Mouse (Mus musculus) c-Kit-positive CD71-negative TER-119-negative erythroid progenitor cells, embryonic 14.5 days (primary cell): Measurements from ENCODE around the gene P2ry6.

Experiments used
- DNase-seq: peaks from one replicate; pipeline ENCODE4 v3.0.0-alpha.2; 2013; ENCODE audit warnings: low read depth

P2ry6 gene

DNA sequence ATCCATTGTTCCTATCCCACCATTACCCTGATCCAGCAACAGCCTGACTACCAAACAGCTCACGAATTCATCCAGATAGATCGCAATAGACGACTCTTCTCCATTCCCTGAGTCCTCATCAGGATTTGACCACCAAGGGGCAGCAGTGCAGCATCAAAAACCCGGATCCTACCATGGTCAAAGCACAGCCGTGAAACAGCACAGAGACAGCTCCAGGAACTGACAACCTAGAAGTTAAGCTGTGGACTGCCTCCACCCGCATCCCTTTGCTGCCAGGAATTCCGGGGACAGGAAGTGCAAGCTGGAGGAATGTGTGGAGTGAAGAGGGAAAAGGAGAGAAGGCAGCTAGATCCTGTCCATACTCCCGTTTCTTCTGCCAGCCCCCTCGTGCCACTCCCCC is 13.6 kb upstream of the P2ry6 start:
- DNase-seq = peak; percentile 62

GRCm38 (mm10) chr7:100984452-100985395 is 10.3 kb upstream of the P2ry6 start:
- no peak for DNase-seq

DNA sequence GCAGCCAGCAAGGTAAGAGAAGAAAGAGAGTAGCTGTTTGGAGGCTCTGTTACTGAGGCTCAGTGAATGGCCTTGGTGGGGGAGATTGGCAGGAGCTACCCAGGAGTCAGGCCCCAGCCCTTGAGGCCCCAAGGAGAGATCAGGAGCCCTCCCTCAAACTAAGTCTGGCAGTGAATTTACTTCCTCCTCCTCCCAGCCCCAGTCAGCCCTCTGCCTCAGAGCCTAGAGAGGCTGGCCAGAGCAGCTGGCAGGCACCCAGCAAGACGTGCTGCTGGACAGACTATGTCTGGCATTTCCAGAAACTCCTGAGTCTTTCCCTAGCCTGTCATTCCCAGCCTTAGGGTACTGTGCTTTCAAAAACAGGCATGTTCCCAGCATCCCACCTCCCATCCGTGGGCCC is 4.7 kb upstream of the P2ry6 start:
- no peak for DNase-seq

DNA sequence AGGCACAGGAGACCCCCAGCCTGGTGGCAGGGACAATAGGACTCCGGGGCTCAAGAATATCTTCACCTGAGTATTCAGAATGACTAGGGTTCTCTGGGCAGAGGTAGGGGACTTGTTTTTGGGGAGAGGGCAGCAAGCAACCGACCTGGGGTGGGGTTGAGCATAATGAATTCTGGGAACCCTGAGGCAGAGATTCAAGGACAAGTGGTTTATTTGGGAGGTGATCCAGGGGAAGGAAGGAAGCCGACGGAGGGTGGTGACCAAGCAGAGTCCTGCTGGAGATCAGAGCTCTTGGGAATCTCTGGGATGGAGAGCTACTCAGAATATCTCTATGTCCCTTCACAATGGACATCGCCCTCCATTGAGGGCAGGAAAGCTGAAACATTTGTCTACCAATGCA is 3.7 kb upstream of the P2ry6 start:
- no peak for DNase-seq

DNA sequence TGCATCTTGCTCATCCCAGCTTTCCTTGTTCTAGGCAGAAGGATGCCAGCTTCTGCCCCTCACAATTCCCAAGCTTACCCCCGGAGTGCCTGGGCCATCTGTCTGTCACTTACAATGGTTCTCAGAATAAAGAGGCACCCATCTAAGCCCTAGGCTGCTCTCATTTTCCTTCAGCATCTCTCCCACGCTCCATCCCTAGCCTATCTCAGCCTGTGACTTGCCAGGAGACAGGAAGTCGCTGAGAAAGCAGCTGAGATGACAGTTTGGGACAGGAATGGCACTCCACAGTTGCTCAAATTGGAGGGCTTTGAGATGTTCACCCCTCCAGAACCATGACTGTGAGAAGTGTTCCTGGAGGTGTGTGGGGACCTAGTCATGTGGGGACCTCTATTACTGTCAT is 1.6 kb downstream of the P2ry6 start:
- DNase-seq = no peak

- no peak for DNase-seq
These were observed 5.4 kb downstream of the P2ry6 start for GRCm38 (mm10) chr7:100968874-100969659.

DNA sequence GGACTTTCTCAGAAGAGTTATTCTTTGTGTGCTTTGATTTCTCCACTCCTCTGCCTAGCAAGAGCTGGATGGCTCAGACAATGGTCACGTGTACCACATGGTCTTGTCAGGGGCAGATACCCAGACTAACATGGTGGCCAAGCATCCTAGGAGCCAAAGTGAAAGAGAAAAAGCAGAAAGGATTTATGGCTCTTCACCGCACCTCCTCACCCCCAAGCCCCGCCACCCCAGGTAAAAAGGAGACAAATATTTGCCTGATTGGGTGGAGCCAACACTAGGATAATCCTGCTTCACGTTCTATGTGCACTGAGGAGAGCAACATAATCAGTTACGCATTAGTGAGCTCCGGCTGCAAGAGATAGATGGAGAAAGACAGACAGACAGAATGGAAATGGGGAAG is 6.1 kb downstream of the P2ry6 start:
- DNase-seq = no peak

DNA sequence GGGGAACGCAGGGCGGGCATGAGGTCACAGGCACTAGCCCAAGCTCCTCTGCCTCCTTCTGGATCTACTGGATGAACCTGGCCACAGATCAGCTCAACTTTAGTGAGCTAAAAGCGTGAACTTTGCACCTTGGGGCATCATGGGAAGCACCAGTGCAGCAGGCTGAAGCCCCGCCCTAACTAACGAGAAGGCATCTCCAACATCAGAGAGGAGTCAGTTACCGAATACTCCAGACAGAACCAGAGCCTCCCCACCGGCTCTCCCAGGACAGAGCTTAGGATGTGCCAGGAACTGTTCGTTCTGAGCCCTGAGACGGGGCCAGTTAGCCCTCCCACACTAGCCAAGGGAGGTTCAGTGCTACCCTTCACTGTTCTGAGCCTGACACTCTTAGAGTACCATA is 6.6 kb downstream of the P2ry6 start:
- no peak for DNase-seq

GRCm38 (mm10) chr7:100966014-100966413 is 8.4 kb downstream of the P2ry6 start:
- DNase-seq = no peak

DNA sequence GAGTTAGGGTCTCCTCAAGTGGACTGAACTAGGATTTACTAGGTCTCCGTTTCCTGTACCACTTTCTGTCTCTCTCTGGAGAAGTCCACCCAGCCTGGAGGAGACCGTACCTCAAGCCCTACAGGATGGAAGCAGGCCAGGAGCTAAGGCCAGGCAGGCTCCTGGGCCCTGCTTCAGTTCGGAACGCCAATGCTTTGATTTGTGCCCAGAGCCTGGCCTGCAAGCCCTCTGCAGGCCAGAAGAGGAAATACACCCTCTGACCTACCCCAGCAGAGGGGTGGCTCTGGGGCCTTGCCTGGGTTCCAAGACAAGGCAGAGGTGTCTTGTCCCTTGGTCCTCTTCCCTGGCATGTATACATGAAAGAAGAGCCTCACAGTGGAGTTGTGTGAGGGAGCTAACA is 9.4 kb downstream of the P2ry6 start:
- DNase-seq = no peak

- DNase-seq = no peak
These were observed 10.2 kb downstream of the P2ry6 start for GRCm38 (mm10) chr7:100964242-100964641.

DNA sequence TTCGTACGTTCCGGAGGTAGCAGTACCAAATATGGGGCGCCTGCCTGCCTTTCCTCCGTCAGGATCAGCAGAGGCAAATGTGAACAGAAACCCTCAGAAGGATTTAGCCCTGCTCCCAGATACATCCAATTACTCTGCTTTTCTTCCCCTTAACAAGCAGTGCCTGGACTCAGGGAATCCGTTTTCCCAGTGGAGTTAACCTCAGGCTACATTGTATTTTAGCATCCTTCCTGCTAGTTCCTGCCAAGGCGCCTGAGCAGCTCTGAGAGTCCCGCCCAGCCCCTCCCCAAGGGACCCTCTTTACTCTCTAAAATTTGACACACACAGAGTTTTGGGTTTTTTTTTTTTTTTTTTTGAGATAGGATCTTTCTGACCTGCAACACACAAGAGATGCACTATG is 11.1 kb downstream of the P2ry6 start:
- DNase-seq = no peak

GRCm38 (mm10) chr7:100961146-100961545 is 13.3 kb downstream of the P2ry6 start:
- no peak for DNase-seq

DNA sequence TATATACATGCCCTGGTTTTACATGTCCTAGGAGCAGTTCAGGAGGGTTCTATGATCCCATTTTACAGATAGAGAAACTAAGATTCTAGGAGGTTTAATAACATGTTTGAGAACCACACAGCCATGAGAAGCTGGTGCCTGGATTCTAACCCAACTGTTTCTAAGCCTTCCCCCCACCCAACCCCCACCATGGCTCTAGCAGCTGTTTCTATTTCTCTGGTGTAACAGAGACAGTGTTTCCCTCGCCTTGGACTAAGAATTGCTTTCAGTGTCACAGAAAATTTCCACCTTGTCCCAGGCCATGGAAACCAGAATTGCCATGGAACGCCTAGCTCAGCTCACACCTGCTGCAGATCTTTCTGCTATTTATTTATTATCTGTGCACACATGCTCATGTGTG is 14.0 kb downstream of the P2ry6 start:
- DNase-seq = no peak

GRCm38 (mm10) chr7:100958426-100958825 is 16.0 kb downstream of the P2ry6 start:
- peak; percentile 47 for DNase-seq

DNA sequence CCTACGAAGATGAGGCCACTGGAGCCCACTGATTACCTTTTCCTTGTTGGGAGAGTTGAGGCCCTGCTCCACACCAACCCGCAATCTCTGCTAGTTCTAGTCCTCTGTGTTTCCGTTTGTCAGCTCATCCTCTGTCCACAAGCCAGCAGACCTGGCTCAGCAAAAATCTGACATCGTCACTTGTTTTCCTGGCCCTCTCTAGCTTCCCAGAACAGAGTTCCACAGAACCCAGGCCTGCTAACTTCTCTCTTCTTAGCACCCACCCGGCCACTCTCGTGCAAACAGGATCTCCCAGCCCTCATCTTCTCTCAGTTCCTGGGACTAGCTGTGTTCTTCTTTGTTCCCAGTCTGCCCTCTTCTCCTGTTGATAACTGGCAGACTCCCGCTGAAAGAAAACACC is 21.8 kb downstream of the P2ry6 start:
- no peak for DNase-seq

- no peak for DNase-seq
These were observed 22.5 kb downstream of the P2ry6 start for GRCm38 (mm10) chr7:100951903-100952302.

DNA sequence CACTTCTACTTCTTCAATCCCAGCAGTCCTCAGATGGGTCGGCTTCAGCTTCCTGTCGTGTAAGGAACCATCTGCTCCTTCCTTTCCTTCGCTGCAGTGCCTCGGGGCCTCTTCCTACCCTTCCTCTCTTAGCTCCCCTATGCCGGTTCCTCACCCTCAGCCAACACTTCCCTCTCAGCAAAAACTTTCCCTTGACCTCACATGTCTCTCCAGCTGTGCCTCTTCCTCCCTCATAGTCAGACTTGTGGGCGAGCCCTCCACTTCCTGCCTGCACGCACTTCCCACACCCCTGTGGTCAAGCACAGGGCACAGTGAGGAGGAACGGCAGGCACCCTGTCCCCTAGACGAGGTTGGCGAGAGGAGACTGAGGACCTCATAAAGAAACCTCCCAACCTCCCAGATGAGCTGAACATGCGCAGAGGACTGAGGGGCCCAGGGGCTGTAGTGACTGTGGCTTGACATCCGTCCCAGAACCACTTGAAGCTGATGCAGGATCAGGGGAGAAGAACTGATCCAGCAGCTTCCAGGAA is 23.9 kb downstream of the P2ry6 start:
- peak; percentile 52 for DNase-seq

- DNase-seq = no peak
These were observed 24.4 kb downstream of the P2ry6 start for GRCm38 (mm10) chr7:100950031-100950430.

DNA sequence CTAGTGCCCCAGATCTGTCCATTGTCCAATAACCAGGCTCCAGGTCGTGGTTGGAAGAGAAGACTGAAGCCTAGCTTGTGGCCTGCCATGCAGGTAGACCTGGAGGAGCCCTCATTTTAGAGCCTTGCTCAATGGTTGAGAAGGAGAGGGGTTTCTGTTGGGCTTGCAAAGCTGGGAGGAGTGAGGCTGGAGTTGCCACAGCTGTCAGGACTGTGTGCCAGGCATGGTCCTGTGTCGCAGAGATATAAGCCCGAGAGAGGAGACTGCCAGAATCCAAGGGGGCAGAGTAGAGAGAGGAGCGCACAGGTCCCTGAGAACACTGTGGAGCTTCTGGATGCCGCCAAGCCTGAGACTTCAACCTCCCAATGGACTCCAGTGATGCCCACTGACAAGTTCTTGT is 29.7 kb downstream of the P2ry6 start:
- no peak for DNase-seq

- DNase-seq = no peak
These were observed 30.1 kb downstream of the P2ry6 start for GRCm38 (mm10) chr7:100944306-100944705.

DNA sequence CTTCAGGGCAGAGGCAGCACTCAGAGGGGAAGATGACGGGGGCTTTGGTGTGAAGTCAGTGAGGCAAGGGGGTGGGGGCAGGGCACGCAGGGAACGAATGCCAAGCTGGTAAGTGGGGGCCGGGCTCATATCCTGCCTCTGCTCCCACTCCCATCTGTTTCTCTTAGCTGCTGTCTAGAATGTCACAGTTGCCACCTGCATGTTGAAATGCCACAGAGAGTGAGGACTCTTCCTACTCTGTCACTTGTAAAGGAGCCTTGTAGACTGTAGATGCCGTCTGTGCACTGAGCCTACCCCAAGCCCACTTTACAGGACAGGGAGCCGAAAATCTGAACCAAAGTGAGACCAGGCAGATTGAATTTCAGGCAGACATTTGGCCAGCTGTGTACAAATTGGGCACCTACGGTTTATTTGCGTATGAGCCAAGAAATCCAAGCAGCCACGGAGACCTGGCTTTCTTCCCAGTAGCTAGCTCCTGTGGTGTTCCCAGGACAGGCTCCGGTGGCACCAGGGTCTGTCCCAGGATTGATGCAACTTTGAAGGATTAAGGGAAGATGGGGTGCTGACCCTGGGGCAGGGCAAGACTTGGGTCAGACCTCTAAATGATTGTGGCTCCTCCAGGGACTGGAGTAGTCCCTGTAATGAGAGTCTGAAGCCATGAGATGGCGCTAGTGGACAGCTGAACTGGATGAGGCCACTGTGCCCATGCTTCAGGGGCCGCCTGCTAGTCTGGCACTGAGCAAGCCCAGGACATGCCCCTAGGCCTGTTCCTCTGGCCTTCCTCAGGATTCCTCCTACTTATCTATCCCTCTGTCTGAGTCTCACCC is 31.4 kb downstream of the P2ry6 start:
- peak; percentile 69 for DNase-seq
